Mouse (Mus musculus): Measurements from ENCODE around the gene a. TPM values are rescaled to one million over a fixed set of nuclear protein-coding genes. Genes with fewer than 3 reads are reported as not detected.
"Not testable (repeated sequence)": the region's sequence is repeated elsewhere in the genome, so short reads cannot be mapped to it uniquely, and the experiment has no call there.

Gene a
- polyA plus RNA-seq, 1 experiment from 2014 or later: 3.8 TPM

GRCm38 (mm10) chr2:154893045-154893385 is 101.8 kb downstream of the a start:
- Histone ChIP-seq H3K4me3 (replicated peaks; ENCODE audit: low read depth, low read length) (peak overlapping the region; percentile 91), H3K4me1 (ENCODE audit: control insufficient read depth, insufficient read depth, low read length) (peaks cover 19% of the 10 kb centered on the region), H3K9ac (replicated peaks; ENCODE audit: low read length) (peak overlapping the region; percentile 42; the same call in 1 of the 2 replicates), H3K9me3 (ENCODE audit: control insufficient read depth, low read length) (no peaks in the 10 kb centered on the region), H3K27ac (replicated peaks; ENCODE audit: low read depth, low read length) (no peak overlapping the region), H3K4me2 (ENCODE audit: low read length) (peak overlapping the region; percentile 83), H3K36me3 (ENCODE audit: control insufficient read depth, insufficient read depth, low read length) (peaks cover under 1% of the 10 kb centered on the region), H3K27me3 (ENCODE audit: control insufficient read depth, insufficient read depth, low read length) (no peaks in the 10 kb centered on the region)
- ATAC-seq (ENCODE audit: low FRiP score, low TSS enrichment): peak; percentile 43; the same call in 1 of the 2 replicates
- 10% methylated on average over 12 of the region's 12 CpGs for WGBS
- DNase-seq: no peak

- 68% methylated on average over 4 of the region's 4 CpGs for WGBS
- peaks cover 19% of the 10 kb centered on the region for H3K4me1 ChIP-seq (ENCODE audit: control insufficient read depth, insufficient read depth, low read length)
Measured at GRCm38 (mm10) chr2:154893548-154893947, 102.3 kb downstream of the a start.

GRCm38 (mm10) chr2:154899004-154899403 is 107.8 kb downstream of the a start:
- DNase-seq; H3K27me3 ChIP-seq (ENCODE audit: control insufficient read depth, insufficient read depth, low read length); H3K9ac ChIP-seq (replicated peaks; ENCODE audit: low read length); ATAC-seq (ENCODE audit: low FRiP score, low TSS enrichment); H3K36me3 ChIP-seq (ENCODE audit: control insufficient read depth, insufficient read depth, low read length); H3K4me2 ChIP-seq (ENCODE audit: low read length); H3K4me3 ChIP-seq (replicated peaks; ENCODE audit: low read depth, low read length); H3K9me3 ChIP-seq (ENCODE audit: control insufficient read depth, low read length); H3K27ac ChIP-seq (replicated peaks; ENCODE audit: low read depth, low read length); H3K4me1 ChIP-seq (ENCODE audit: control insufficient read depth, insufficient read depth, low read length): not testable (repeated sequence)
- WGBS: 88% methylated on average over 8 of the region's 8 CpGs

More at GRCm38 (mm10) chr2:154893548-154893947, 102.3 kb downstream of the a start:
- no peak for DNase-seq
- Histone ChIP-seq H3K9me3 (ENCODE audit: control insufficient read depth, low read length) (no peaks in the 10 kb centered on the region), H3K9ac (replicated peaks; ENCODE audit: low read length) (no peak overlapping the region), H3K4me3 (replicated peaks; ENCODE audit: low read depth, low read length) (peak overlapping the region; percentile 91; the same call in 1 of the 2 replicates), H3K27ac (replicated peaks; ENCODE audit: low read depth, low read length) (no peak overlapping the region), H3K27me3 (ENCODE audit: control insufficient read depth, insufficient read depth, low read length) (no peaks in the 10 kb centered on the region), H3K36me3 (ENCODE audit: control insufficient read depth, insufficient read depth, low read length) (no peaks in the 10 kb centered on the region), H3K4me2 (ENCODE audit: low read length) (peak overlapping the region; percentile 83)
- ATAC-seq (ENCODE audit: low FRiP score, low TSS enrichment): no peak

GRCm38 (mm10) chr2:154899412-154899811 is 108.2 kb downstream of the a start:
- ATAC-seq (ENCODE audit: low FRiP score, low TSS enrichment); H3K9me3 ChIP-seq (ENCODE audit: control insufficient read depth, low read length); H3K4me1 ChIP-seq (ENCODE audit: control insufficient read depth, insufficient read depth, low read length); H3K9ac ChIP-seq (replicated peaks; ENCODE audit: low read length); H3K36me3 ChIP-seq (ENCODE audit: control insufficient read depth, insufficient read depth, low read length); H3K27ac ChIP-seq (replicated peaks; ENCODE audit: low read depth, low read length); DNase-seq; H3K4me2 ChIP-seq (ENCODE audit: low read length); H3K4me3 ChIP-seq (replicated peaks; ENCODE audit: low read depth, low read length); H3K27me3 ChIP-seq (ENCODE audit: control insufficient read depth, insufficient read depth, low read length): not testable (repeated sequence)
- 83% methylated on average over 4 of the region's 4 CpGs for WGBS

GRCm38 (mm10) chr2:154902111-154902510 is 110.9 kb downstream of the a start:
- no peak overlapping the region for H3K4me2 ChIP-seq (ENCODE audit: low read length)
- H3K9me3 ChIP-seq (ENCODE audit: control insufficient read depth, low read length): no peaks in the 10 kb centered on the region
- H3K9ac ChIP-seq (replicated peaks; ENCODE audit: low read length): no peak overlapping the region
- H3K27me3 ChIP-seq (ENCODE audit: control insufficient read depth, insufficient read depth, low read length): no peaks in the 10 kb centered on the region
- ATAC-seq (ENCODE audit: low FRiP score, low TSS enrichment) (no peak), DNase-seq (no peak)
- no peak overlapping the region for H3K27ac ChIP-seq (replicated peaks; ENCODE audit: low read depth, low read length)
- H3K4me1 ChIP-seq (ENCODE audit: control insufficient read depth, insufficient read depth, low read length): no peaks in the 10 kb centered on the region
- H3K36me3 ChIP-seq (ENCODE audit: control insufficient read depth, insufficient read depth, low read length): no peaks in the 10 kb centered on the region
- no peak overlapping the region for H3K4me3 ChIP-seq (replicated peaks; ENCODE audit: low read depth, low read length)
- 96% methylated on average over 3 of the region's 3 CpGs for WGBS

GRCm38 (mm10) chr2:154905796-154906195 is 114.6 kb downstream of the a start:
- ATAC-seq (ENCODE audit: low FRiP score, low TSS enrichment): no peak
- Histone ChIP-seq H3K4me2 (ENCODE audit: low read length) (no peak overlapping the region), H3K9ac (replicated peaks; ENCODE audit: low read length) (no peak overlapping the region), H3K36me3 (ENCODE audit: control insufficient read depth, insufficient read depth, low read length) (no peaks in the 10 kb centered on the region), H3K9me3 (ENCODE audit: control insufficient read depth, low read length) (no peaks in the 10 kb centered on the region), H3K4me3 (replicated peaks; ENCODE audit: low read depth, low read length) (no peak overlapping the region), H3K27me3 (ENCODE audit: control insufficient read depth, insufficient read depth, low read length) (no peaks in the 10 kb centered on the region), H3K4me1 (ENCODE audit: control insufficient read depth, insufficient read depth, low read length) (no peaks in the 10 kb centered on the region), H3K27ac (replicated peaks; ENCODE audit: low read depth, low read length) (no peak overlapping the region)
- DNase-seq: no peak
- WGBS: 63% methylated on average over 2 of the region's 2 CpGs

- not testable (repeated sequence) for H3K27me3 ChIP-seq (ENCODE audit: control insufficient read depth, insufficient read depth, low read length); H3K4me1 ChIP-seq (ENCODE audit: control insufficient read depth, insufficient read depth, low read length); H3K27ac ChIP-seq (replicated peaks; ENCODE audit: low read depth, low read length); H3K36me3 ChIP-seq (ENCODE audit: control insufficient read depth, insufficient read depth, low read length); H3K4me2 ChIP-seq (ENCODE audit: low read length); H3K9me3 ChIP-seq (ENCODE audit: control insufficient read depth, low read length); ATAC-seq (ENCODE audit: low FRiP score, low TSS enrichment); H3K4me3 ChIP-seq (replicated peaks; ENCODE audit: low read depth, low read length); H3K9ac ChIP-seq (replicated peaks; ENCODE audit: low read length); DNase-seq
- WGBS: 42% methylated on average over 2 of the region's 2 CpGs
Measured at GRCm38 (mm10) chr2:154908223-154908622, 117.0 kb downstream of the a start.

GRCm38 (mm10) chr2:154909789-154910188 is 118.6 kb downstream of the a start:
- Histone ChIP-seq H3K4me1 (ENCODE audit: control insufficient read depth, insufficient read depth, low read length) (no peaks in the 10 kb centered on the region), H3K9me3 (ENCODE audit: control insufficient read depth, low read length) (no peaks in the 10 kb centered on the region), H3K9ac (replicated peaks; ENCODE audit: low read length) (no peak overlapping the region), H3K36me3 (ENCODE audit: control insufficient read depth, insufficient read depth, low read length) (no peaks in the 10 kb centered on the region), H3K4me3 (replicated peaks; ENCODE audit: low read depth, low read length) (no peak overlapping the region), H3K4me2 (ENCODE audit: low read length) (no peak overlapping the region), H3K27ac (replicated peaks; ENCODE audit: low read depth, low read length) (no peak overlapping the region), H3K27me3 (ENCODE audit: control insufficient read depth, insufficient read depth, low read length) (no peaks in the 10 kb centered on the region)
- no peak for ATAC-seq (ENCODE audit: low FRiP score, low TSS enrichment)
- no peak for DNase-seq
- WGBS: 81% methylated on average over 6 of the region's 6 CpGs

- DNase-seq: no peak
- Histone ChIP-seq H3K9ac (replicated peaks; ENCODE audit: low read length) (no peak overlapping the region), H3K36me3 (ENCODE audit: control insufficient read depth, insufficient read depth, low read length) (no peaks in the 10 kb centered on the region), H3K4me3 (replicated peaks; ENCODE audit: low read depth, low read length) (no peak overlapping the region), H3K4me1 (ENCODE audit: control insufficient read depth, insufficient read depth, low read length) (no peaks in the 10 kb centered on the region), H3K27ac (replicated peaks; ENCODE audit: low read depth, low read length) (no peak overlapping the region), H3K4me2 (ENCODE audit: low read length) (no peak overlapping the region), H3K27me3 (ENCODE audit: control insufficient read depth, insufficient read depth, low read length) (no peaks in the 10 kb centered on the region), H3K9me3 (ENCODE audit: control insufficient read depth, low read length) (no peaks in the 10 kb centered on the region)
- no peak for ATAC-seq (ENCODE audit: low FRiP score, low TSS enrichment)
- 81% methylated on average over 12 of the region's 12 CpGs for WGBS
Measured at GRCm38 (mm10) chr2:154915922-154916541, 124.8 kb downstream of the a start.

Data from midbrain, embryonic 14.5 days (tissue).